Mouse (Mus musculus) liver, embryonic 14.5 days (tissue): ENCODE measurements at regions not wholly inside any gene's neighbourhood (a gene's known extent, or its start where the extent isn't known, plus 50 kb on each side); places are given as distances from the start of the nearest gene placed in this dataset.

Experiments used
- ATAC-seq: fragments of 200-750 bp; cut with Nextera tagmentation; 2 replicates; pipeline ENCODE4 v1.8.0; 2017; ENCODE audit warnings: moderate number of reproducible peaks, mild to moderate bottlenecking, moderate library complexity; ENCODE audit not compliant: insufficient read depth
- DNase-seq, 3 experiments: peaks; one replicate each; pipeline ENCODE4 v3.0.0-alpha.2; 2012 to 2013; ENCODE audit warnings: low read depth in 3 of 3, low spot score in 3 of 3
- H3K27ac ChIP-seq: fragments of 300-500 bp; sonication (generic); 2 replicates; pipeline ENCODE4 v1.5.1; 2014; ENCODE audit warnings: moderate library complexity, mild to moderate bottlenecking, control low read depth, inconsistent platforms
- H3K27me3 ChIP-seq: fragments of 300-500 bp; sonication (generic); 2 replicates; pipeline ENCODE4 v1.6.1; 2014; ENCODE audit warnings: mild to moderate bottlenecking, low read length, moderate library complexity; ENCODE audit not compliant: control insufficient read depth, insufficient read depth
- H3K36me3 ChIP-seq: fragments of 300-500 bp; sonication (generic); replicated peaks from 2 replicates; pipeline ENCODE4 v1.6.1; 2014; ENCODE audit warnings: low read depth; ENCODE audit not compliant: control insufficient read depth, insufficient read depth
- H3K4me1 ChIP-seq, 2 experiments: fragments of 200-500 bp in 1 of 2; fragments of 300-500 bp in 1 of 2; sonication (generic) in 1 of 2; replicated peaks; 2 replicates each; pipeline ENCODE4 v1.6.1; 2012 to 2014; ENCODE audit warnings: antibody characterized with exemption in 1 of 2, inconsistent platforms in 1 of 2, low read length in 1 of 2; ENCODE audit not compliant: control insufficient read depth in 2 of 2, insufficient read depth in 2 of 2
- H3K4me2 ChIP-seq: fragments of 300-500 bp; sonication (generic); 2 replicates; pipeline ENCODE4 v1.6.1; 2014; ENCODE audit warnings: low read depth, mild to moderate bottlenecking, control low read depth, moderate library complexity
- H3K4me3 ChIP-seq, 2 experiments: fragments of 200-500 bp in 1 of 2; fragments of 300-500 bp in 1 of 2; sonication (generic) in 1 of 2; 2 replicates each; pipeline ENCODE4 v1.5.1; 2012 to 2014; ENCODE audit warnings: low read depth in 2 of 2, low read length in 2 of 2, mild to moderate bottlenecking in 2 of 2, control low read depth in 1 of 2, inconsistent platforms in 1 of 2, moderate library complexity in 1 of 2; ENCODE audit not compliant: insufficient read depth in 1 of 2
- H3K9ac ChIP-seq: fragments of 300-500 bp; sonication (generic); replicated peaks from 2 replicates; pipeline ENCODE4 v1.6.1; 2014; ENCODE audit warnings: mild to moderate bottlenecking, control low read depth, moderate library complexity
- H3K9me3 ChIP-seq: fragments of 300-500 bp; sonication (generic); 2 replicates; pipeline ENCODE4 v1.6.1; 2016; ENCODE audit warnings: low read length, mixed read lengths; ENCODE audit not compliant: control insufficient read depth
- CTCF ChIP-seq: IDR thresholded peaks from 2 replicates; pipeline ENCODE4 v1.5.1; 2016; ENCODE audit warnings: antibody characterized with exemption, low read depth, control low read depth
- EP300 ChIP-seq: IDR thresholded peaks from 2 replicates; pipeline ENCODE4 v1.6.1; 2016; ENCODE audit warnings: antibody characterized with exemption, low read depth
- WGBS: fragments of 180-500 bp; shearing (Covaris S2); extraction: QIAGEN DNeasy Blood & Tissue Kit; methylation state at CpG from one replicate; pipeline ENCODE4 v1.1.7; 2014; ENCODE audit not compliant: insufficient replicate concordance; 5-methylcytosine and 5-hydroxymethylcytosine counted together

DNA sequence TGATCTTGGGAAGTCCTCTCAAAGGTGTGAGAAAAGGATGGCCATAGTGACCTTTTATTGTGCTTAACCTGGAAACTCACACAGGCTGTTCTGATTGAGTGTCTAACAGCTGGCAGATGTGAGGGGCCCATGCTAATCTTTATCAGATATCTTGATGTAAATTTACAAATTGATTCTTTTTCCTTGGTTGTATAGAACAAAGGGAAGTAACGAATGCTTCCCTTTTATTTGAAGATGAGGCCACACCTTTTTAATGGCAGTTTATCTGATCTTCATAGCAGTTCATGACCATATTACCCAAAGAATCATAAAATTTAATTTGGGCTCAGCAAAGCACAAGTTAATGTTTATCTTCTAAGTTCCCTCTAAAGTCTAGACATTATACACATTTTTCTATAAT, 926.7 kb downstream of the Car8 start:
- no peak overlapping the region for H3K4me3 ChIP-seq
- no peak for DNase-seq
- 42% methylated on average over 1 of the region's 1 CpGs for WGBS
- H3K4me2 ChIP-seq = no peak overlapping the region
- no peak overlapping the region for H3K27ac ChIP-seq
- H3K4me1 ChIP-seq = no peaks in the 10 kb centered on the region
- TF ChIP-seq CTCF (no peak), EP300 (no peak)
- ATAC-seq = no peak
- H3K36me3 ChIP-seq = no peaks in the 10 kb centered on the region
- no peaks in the 10 kb centered on the region for H3K9me3 ChIP-seq
- no peak overlapping the region for H3K9ac ChIP-seq
- H3K27me3 ChIP-seq = no peaks in the 10 kb centered on the region

DNA sequence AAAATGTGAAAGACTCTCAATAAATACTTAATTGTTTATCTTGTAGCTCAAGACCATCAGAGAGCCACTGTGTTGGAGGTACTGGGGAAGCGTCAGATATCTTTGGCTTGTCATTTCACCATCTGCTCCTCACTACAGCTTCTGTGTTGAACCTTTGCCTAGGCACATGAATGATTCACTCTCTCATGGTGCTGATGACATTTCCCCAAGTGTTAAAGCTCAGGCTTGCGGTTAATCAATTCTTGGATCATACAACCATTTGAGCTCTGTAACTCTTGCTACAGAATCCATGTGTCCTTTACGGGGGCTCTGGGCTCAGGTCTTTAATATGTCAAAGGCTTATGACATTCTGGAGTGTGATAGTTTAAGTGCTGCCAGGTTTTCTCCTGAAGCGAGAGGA, 969.8 kb downstream of the Car8 start:
- H3K4me2 ChIP-seq = no peak overlapping the region
- H3K36me3 ChIP-seq = no peaks in the 10 kb centered on the region
- 63% methylated on average over 4 of the region's 4 CpGs for WGBS

DNA sequence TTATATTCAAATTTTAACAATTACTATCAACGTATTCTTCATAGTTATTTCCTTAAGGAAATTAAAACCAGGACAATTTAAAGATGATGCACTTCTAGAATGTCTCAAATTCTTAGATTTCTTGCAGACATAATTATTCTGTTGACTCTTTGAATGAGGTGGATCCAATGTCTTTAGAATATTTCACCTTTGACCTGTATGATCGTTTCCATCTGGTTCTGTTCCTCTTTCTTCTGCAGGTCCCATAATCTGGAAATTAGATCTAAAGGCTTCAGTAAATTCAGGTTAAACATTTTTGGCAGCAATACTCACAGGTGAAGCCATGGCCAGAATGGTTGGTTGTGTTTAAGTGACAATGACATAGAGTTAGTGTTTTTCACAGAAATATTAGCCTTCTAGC, 982.4 kb downstream of the Car8 start:
- Histone ChIP-seq H3K4me1 (no peaks in the 10 kb centered on the region), H3K4me2 (no peak overlapping the region), H3K36me3 (no peaks in the 10 kb centered on the region), H3K27me3 (no peaks in the 10 kb centered on the region), H3K27ac (no peak overlapping the region), H3K4me3 (no peak overlapping the region), H3K9me3 (no peaks in the 10 kb centered on the region), H3K9ac (no peak overlapping the region)
- DNase-seq (no peak), ATAC-seq (no peak)
- TF ChIP-seq EP300 = no peak
- no peak for TF ChIP-seq CTCF
- WGBS = 46% methylated on average over 2 of the region's 2 CpGs

More for the DNA sequence above, 969.8 kb downstream of the Car8 start:
- Histone ChIP-seq H3K9ac (no peak overlapping the region), H3K27me3 (no peaks in the 10 kb centered on the region), H3K4me1 (no peaks in the 10 kb centered on the region), H3K9me3 (no peaks in the 10 kb centered on the region), H3K27ac (no peak overlapping the region), H3K4me3 (no peak overlapping the region)
- TF ChIP-seq EP300 (no peak), CTCF (no peak)
- ATAC-seq (no peak), DNase-seq (no peak)

DNA sequence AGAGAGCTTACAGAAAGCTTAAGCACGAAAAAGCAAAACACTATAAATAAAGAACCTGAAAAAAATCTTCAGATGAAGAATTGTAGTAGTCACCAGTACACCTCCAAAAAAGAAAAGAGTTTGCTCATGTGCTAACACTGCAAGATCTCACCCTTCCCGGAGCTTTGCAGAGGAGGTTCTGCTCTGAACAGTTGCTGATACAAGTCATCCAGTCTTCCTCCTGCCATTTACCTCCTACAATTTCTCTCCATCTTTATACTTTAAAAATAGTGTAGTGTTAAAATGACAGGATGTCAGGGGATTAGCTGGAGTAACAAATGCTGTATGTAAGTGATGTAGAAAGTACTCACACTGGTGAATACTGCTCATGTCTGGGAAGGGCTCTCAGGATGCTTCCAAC, 985.2 kb downstream of the Car8 start:
- Histone ChIP-seq H3K4me2 (no peak overlapping the region), H3K27me3 (no peaks in the 10 kb centered on the region), H3K4me1 (no peaks in the 10 kb centered on the region), H3K9me3 (no peaks in the 10 kb centered on the region), H3K27ac (no peak overlapping the region), H3K9ac (no peak overlapping the region), H3K36me3 (no peaks in the 10 kb centered on the region), H3K4me3 (no peak overlapping the region)
- ATAC-seq (no peak), DNase-seq (no peak)
- no peak for TF ChIP-seq EP300
- TF ChIP-seq CTCF = no peak
- 51% methylated on average over 2 of the region's 2 CpGs for WGBS

DNA sequence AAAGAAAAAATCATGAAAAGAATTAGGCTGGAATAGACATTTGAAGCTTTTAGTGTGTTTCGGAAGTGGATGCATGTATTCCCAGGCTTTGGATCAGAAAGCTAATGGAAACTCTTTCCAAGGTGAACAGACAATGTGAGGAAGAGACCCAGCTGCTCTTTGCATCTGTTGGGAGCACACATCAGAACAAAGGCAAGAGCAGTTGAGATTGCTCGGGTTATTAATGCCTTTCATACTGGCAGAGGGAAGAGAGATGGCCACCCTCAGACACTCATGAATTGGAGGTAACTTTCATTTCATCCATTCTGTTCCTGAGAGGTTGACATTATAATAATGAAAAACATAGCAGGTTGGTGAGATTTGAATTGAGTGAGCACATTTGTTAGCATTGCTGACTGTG, 987.2 kb downstream of the Car8 start:
- no peaks in the 10 kb centered on the region for H3K27me3 ChIP-seq

DNA sequence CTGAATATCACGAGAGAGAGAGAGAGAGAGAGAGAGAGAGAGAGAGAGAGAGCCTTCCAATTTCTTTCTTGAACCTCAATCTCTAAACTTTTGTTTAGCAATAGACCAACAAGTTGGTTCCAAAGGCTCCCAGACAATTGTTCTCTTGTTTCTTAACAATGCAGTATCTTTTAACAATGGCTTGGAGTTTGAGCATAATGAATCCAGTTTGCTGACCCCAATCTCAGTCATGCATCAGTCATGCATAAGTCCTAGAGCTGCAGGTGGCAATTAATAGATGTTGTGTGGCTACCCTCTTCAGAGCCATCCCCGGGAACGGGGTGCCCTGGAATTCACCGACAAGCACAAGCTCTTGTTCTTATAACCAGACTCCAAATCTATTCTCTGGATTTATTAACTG, 991.0 kb downstream of the Car8 start:
- 68% methylated on average over 4 of the region's 4 CpGs for WGBS
- no peak overlapping the region for H3K4me3 ChIP-seq

More for the DNA sequence above, 987.2 kb downstream of the Car8 start:
- no peak for TF ChIP-seq EP300
- no peak for TF ChIP-seq CTCF
- Histone ChIP-seq H3K4me3 (no peak overlapping the region), H3K4me1 (no peaks in the 10 kb centered on the region), H3K27ac (no peak overlapping the region), H3K9me3 (no peaks in the 10 kb centered on the region), H3K36me3 (no peaks in the 10 kb centered on the region), H3K9ac (no peak overlapping the region), H3K4me2 (no peak overlapping the region)
- DNase-seq (no peak), ATAC-seq (no peak)
- 61% methylated on average over 2 of the region's 2 CpGs for WGBS

More for the DNA sequence above, 991.0 kb downstream of the Car8 start:
- Histone ChIP-seq H3K27me3 (no peaks in the 10 kb centered on the region), H3K27ac (no peak overlapping the region), H3K36me3 (no peaks in the 10 kb centered on the region), H3K9ac (no peak overlapping the region), H3K4me2 (no peak overlapping the region), H3K9me3 (no peaks in the 10 kb centered on the region), H3K4me1 (no peaks in the 10 kb centered on the region)
- TF ChIP-seq EP300 (no peak), CTCF (no peak)
- no peak for ATAC-seq
- DNase-seq = no peak
